Mouse (Mus musculus): ENCODE data around the gene Erp27.
"Not testable (repeated sequence)": the region's sequence is repeated elsewhere in the genome, so short reads cannot be mapped to it uniquely, and the experiment has no call there.

Erp27 gene

GRCm38 (mm10) chr6:136913384-136914126, 8.4 kb downstream of the Erp27 start:
- in situ Hi-C loops (cut with MboI; ENCODE audit: unreplicated experiment in 2 of 2): loop anchor here (5.0 to 10.0 kb wide), 2 partner anchors 51 kb away; no protein-coding TSS in a partner anchor

- in situ Hi-C loops (cut with MboI; ENCODE audit: unreplicated experiment in 2 of 2): loop anchor here (5.0 to 10.0 kb wide), 2 partner anchors 51 to 52 kb away; no protein-coding TSS in a partner anchor
Observed at GRCm38 (mm10) chr6:136912751-136913265, 9.2 kb downstream of the Erp27 start.

GRCm38 (mm10) chr6:136910247-136910890, 11.6 kb downstream of the Erp27 start:
- in situ Hi-C loops (cut with MboI; ENCODE audit: unreplicated experiment in 2 of 2): loop anchor here (5.0 to 10.0 kb wide), 2 partner anchors 48 to 54 kb away; no protein-coding TSS in a partner anchor

- in situ Hi-C loops (cut with MboI; ENCODE audit: unreplicated experiment in 2 of 2): no loop called here
Observed at GRCm38 (mm10) chr6:136906937-136907293, 15.1 kb downstream of the Erp27 start.

GRCm38 (mm10) chr6:136906283-136906936, 15.6 kb downstream of the Erp27 start:
- in situ Hi-C loops (cut with MboI; ENCODE audit: unreplicated experiment in 2 of 2): no loop called here

- in situ Hi-C loops (cut with MboI; ENCODE audit: unreplicated experiment in 2 of 2): no loop called here
Observed at GRCm38 (mm10) chr6:136903885-136904470, 18.0 kb downstream of the Erp27 start.

- in situ Hi-C loops (cut with MboI; ENCODE audit: unreplicated experiment in 2 of 2): no loop called here
Observed at GRCm38 (mm10) chr6:136902527-136902926, 19.5 kb downstream of the Erp27 start.

- in situ Hi-C loops (cut with MboI; ENCODE audit: unreplicated experiment in 2 of 2): no loop called here
Observed at GRCm38 (mm10) chr6:136901010-136901409, 21.0 kb downstream of the Erp27 start.

GRCm38 (mm10) chr6:136900369-136901009, 21.5 kb downstream of the Erp27 start:
- in situ Hi-C loops (cut with MboI; ENCODE audit: unreplicated experiment in 2 of 2): no loop called here

GRCm38 (mm10) chr6:136898954-136899353, 23.0 kb downstream of the Erp27 start:
- in situ Hi-C loops (cut with MboI; ENCODE audit: unreplicated experiment in 2 of 2): no loop called here

GRCm38 (mm10) chr6:136898222-136898621, 23.8 kb downstream of the Erp27 start:
- in situ Hi-C loops (cut with MboI; ENCODE audit: unreplicated experiment in 2 of 2): no loop called here

GRCm38 (mm10) chr6:136897789-136898188, 24.2 kb downstream of the Erp27 start:
- in situ Hi-C loops (cut with MboI; ENCODE audit: unreplicated experiment in 2 of 2): no loop called here

GRCm38 (mm10) chr6:136894532-136895339, 27.2 kb downstream of the Erp27 start:
- in situ Hi-C loops (cut with MboI; ENCODE audit: unreplicated experiment in 2 of 2): no loop called here

- in situ Hi-C loops (cut with MboI; ENCODE audit: unreplicated experiment in 2 of 2): no loop called here
Observed at GRCm38 (mm10) chr6:136892002-136892401, 30.0 kb downstream of the Erp27 start.

GRCm38 (mm10) chr6:136889554-136889953, 32.4 kb downstream of the Erp27 start:
- in situ Hi-C loops (cut with MboI; ENCODE audit: unreplicated experiment in 2 of 2): no loop called here

GRCm38 (mm10) chr6:136889067-136889466, 32.9 kb downstream of the Erp27 start:
- in situ Hi-C loops (cut with MboI; ENCODE audit: unreplicated experiment in 2 of 2): no loop called here

- in situ Hi-C loops (cut with MboI; ENCODE audit: unreplicated experiment in 2 of 2): no loop called here
Observed at GRCm38 (mm10) chr6:136887854-136888253, 34.1 kb downstream of the Erp27 start.

GRCm38 (mm10) chr6:136884766-136885165, 37.2 kb downstream of the Erp27 start:
- in situ Hi-C loops (cut with MboI; ENCODE audit: unreplicated experiment in 2 of 2): not testable (repeated sequence)

- in situ Hi-C loops (cut with MboI; ENCODE audit: unreplicated experiment in 2 of 2): no loop called here
Observed at GRCm38 (mm10) chr6:136883961-136884360, 38.0 kb downstream of the Erp27 start.

Data from v-Abl transformed pro-B cells (cell line).